Mouse (Mus musculus): Measurements from ENCODE around the gene Plcb1.
"Not testable (repeated sequence)": the region's sequence is repeated elsewhere in the genome, so short reads cannot be mapped to it uniquely, and the experiment has no call there.

Plcb1 gene

GRCm38 (mm10) chr2:135302483-135302882 is 516.6 kb downstream of the Plcb1 start:
- no peak for DNase-seq (ENCODE audit: extremely low spot score, low spot score)

DNA sequence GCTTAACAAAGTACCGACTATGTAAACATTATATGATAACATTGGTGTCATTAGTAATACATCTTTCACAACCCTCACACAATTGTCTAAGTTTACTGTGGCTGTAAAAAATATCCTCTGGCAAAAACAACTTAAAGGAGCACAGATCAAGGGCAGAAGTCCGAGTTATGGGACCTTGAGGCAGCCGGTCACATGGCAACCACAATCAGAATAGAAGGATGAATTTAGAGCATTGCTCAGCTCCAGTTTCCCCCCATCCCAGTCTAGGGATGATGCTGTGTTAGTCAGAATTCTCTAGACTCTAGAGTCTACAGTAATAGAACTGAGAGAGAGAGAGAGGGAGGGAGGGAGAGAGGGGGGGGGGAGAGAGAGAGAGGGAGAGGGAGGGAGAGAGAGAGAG is 519.3 kb downstream of the Plcb1 start:
- DNase-seq (ENCODE audit: extremely low spot score, low spot score), result no peak

DNA sequence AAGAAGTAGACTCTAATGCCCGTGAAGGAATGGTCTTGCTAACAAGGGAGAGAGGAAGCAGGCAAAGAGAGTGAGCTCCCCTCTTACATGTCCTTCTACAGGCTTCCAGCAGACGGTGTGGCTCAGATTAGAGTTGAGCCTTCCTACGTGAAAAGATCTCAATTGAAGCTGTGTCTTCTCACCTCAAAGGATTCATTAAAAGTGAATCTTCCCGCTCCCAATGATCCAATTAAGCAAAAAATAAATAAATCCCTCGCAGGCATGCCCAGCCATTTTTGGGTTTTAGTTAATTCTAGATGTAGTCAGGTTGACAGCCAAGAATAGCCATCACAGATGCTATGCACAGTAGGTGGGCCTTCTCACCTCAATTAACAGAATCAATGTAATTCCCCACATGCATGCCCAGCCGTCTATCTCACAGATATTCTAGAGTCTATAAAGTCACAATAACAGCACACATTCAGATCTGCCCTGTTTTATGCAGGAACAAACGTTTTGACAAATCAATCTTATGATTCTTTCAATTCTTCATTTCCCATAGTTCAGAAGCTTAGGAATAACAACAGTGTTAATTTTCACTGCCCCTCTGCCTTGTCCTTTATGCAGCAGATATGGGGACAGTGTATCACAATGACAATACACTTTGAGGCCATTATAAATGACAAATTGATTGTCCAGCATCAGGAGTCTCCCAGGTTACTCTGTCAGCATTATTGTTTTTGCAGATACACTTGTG is 520.0 kb downstream of the Plcb1 start:
- no peak for DNase-seq (ENCODE audit: extremely low spot score, low spot score)

GRCm38 (mm10) chr2:135306472-135306771 is 520.6 kb downstream of the Plcb1 start:
- DNase-seq (ENCODE audit: extremely low spot score, low spot score), result no peak

DNA sequence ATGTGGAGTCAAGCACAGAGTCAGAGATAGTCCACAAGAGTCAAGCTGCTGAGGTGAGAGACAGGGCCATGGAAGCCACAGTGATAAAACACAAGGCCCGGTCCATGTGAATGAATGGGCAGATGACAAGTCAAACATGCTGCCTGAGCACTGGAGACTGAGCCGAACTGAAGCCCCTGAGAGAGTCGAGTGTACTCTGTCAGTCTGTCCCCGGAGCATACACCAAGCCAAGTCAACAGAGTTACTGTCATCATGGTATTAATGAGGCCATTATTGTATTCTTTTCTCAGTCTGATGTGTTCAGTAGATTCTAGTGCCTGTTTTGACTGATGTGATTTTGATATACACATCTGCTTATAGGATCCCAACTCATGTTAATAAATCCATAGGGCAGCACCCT is 521.9 kb downstream of the Plcb1 start:
- no peak for DNase-seq (ENCODE audit: extremely low spot score, low spot score)

GRCm38 (mm10) chr2:135315980-135316379 is 530.1 kb downstream of the Plcb1 start:
- no peak for DNase-seq (ENCODE audit: extremely low spot score, low spot score)

DNA sequence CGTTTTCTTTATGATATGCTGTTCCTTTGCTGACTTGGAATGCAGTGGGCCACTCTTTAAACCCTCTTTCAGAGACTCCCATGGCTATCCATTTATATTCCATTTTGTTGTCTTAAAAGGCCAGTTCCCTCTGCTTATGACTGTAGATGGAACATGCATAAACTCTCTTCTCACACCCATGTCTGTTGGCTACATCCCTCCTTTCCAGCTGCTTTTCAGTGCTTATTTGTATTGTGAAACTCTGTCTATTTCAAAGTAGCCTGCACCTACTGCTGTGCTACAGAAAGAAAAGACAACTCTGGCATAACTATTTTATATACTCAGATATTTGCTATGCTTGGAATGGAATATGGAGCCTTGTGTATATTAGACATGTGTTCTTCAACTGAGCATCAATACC is 532.3 kb downstream of the Plcb1 start:
- DNase-seq (ENCODE audit: extremely low spot score, low spot score), result no peak

DNA sequence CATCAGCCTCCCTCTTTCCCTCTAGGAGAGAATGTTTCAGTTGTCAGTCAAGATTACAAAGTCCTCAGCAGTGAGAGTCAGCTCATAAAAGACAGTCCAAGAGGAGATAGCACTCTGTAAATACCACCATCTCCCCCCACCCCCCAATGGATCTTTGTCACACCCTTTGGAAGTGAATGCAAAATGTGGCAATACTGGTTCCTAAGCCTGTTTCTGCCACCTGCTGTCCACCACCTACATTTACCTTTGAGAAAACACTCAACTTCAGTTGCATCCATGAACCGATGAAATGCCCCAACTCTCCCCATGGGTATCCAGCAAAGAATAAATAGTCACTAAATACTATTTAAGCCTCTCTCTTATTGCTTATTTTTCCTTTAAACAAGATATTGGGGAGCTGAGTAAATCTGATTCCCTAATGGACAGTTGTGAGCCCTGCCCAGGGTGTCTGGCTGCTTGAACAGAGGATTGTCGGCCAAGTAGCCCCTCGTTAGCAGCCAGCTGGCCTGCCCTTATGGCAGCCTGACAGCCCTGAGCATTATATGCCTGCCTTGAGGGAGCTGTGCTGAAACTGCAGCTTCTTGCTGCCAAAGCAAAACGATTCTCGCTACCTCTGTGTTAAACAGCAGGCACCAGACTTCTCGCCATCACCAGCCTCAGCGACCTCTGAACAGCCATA is 537.5 kb downstream of the Plcb1 start:
- DNase-seq (ENCODE audit: extremely low spot score, low spot score), result no peak

GRCm38 (mm10) chr2:135323955-135324302 is 538.1 kb downstream of the Plcb1 start:
- peak; percentile 74 for DNase-seq (ENCODE audit: extremely low spot score, low spot score)

DNA sequence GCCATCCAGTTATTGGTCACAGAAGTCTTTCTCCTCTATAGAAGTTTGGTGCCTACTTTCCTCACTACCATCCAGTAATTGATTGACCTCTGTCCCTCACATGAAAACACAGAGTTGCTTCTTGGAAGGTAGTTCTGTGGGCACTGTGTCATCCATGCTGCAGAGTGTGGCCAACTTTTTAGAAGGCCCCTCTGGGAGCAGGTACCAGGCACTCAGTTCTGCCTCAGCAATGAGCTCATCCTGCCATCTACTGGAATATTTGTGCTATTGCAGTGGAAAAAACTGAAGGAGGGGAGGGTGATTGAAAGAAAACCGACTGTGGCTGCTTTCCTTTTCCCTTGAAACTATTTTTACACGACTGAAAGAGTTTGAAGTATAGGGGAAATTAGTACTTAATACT is 542.9 kb downstream of the Plcb1 start:
- DNase-seq (ENCODE audit: extremely low spot score, low spot score), result peak; percentile 36

DNA sequence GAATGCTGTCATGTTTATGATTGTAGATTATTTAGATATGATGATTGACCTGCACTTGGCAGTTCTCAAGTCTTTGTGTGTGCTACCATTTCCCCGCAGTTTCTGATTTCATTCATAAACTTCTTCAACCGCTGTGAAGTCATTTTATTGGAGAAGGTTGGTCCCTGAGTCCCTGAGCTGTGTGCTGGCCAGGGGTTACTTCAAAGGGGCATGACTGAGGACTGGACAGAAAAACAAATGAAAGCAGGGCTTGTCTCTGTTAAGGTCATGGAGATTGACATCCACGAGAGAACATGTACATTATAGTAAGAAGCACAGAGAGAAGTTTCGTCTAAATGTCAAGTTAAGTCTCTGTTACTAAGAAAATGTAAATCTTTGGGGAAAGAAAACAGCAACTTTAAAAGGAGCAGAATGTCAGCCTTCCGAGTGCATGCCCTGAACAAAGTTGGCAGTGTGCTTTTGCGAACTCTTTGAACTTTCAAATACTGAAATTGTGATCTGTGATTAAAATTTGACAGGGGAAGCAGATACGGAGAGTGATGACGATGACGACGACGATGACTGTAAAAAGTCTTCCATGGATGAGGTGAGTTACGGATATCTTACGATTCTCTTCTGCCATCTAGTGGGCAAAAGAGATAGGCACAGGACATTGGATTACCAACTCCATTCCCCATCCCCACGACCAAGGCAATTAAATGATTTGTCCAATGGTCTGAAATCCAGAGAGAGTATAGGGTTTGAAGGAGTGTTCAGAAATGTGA is 544.1 kb downstream of the Plcb1 start:
- peak; percentile 31 for DNase-seq (ENCODE audit: extremely low spot score, low spot score)

- DNase-seq (ENCODE audit: extremely low spot score, low spot score), result no peak
These were observed 546.0 kb downstream of the Plcb1 start for GRCm38 (mm10) chr2:135331868-135332267.

- DNase-seq (ENCODE audit: extremely low spot score, low spot score), result no peak
These were observed 570.4 kb downstream of the Plcb1 start for GRCm38 (mm10) chr2:135356311-135356710.

- no peak for DNase-seq (ENCODE audit: extremely low spot score, low spot score)
These were observed 575.9 kb downstream of the Plcb1 start for GRCm38 (mm10) chr2:135361798-135362197.

DNA sequence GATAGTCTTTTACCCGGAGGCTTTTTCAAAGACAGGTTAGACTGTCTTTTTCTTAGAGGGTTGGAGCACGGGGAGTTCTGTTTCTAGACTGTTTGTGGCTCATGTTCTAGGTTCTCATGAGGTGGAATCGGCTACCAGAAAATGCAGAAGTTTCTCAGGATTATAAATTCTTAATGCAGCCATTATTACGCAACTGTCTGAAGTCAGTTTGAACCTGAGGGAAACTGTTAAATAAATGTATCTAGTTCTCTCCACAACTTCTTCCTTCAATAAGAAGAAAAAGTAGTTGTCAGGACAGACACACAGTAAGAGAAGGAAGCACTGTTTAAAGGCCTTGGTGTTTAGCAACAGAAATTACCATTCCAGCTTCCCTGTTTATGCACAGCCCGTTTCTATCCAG is 577.1 kb downstream of the Plcb1 start:
- DNase-seq (ENCODE audit: extremely low spot score, low spot score), result no peak

GRCm38 (mm10) chr2:135370259-135370835 is 584.5 kb downstream of the Plcb1 start:
- DNase-seq (ENCODE audit: extremely low spot score, low spot score), result no peak

GRCm38 (mm10) chr2:135380796-135381195 is 594.9 kb downstream of the Plcb1 start:
- DNase-seq (ENCODE audit: extremely low spot score, low spot score), result not testable (repeated sequence)

GRCm38 (mm10) chr2:135381396-135381795 is 595.5 kb downstream of the Plcb1 start:
- no peak for DNase-seq (ENCODE audit: extremely low spot score, low spot score)

DNA sequence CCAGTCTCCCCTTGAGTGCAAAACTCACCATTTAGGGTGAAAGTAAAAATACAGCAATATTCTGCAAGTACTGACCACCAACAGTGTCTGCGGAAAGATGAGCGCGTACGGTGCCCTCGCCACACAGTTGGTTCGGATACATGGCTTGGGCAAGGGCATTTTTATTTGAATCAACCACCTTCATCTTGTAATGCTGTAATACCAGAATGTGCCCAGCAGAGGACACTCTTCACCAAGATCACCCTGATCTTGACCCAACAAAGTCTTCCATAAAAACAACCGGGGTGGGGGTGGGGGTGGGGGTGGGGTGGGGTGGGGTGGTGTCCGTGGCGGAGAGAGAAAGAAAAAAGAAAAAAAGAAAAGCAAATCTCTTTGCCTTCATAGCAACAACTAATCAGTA is 602.1 kb downstream of the Plcb1 start:
- no peak for DNase-seq (ENCODE audit: extremely low spot score, low spot score)

DNA sequence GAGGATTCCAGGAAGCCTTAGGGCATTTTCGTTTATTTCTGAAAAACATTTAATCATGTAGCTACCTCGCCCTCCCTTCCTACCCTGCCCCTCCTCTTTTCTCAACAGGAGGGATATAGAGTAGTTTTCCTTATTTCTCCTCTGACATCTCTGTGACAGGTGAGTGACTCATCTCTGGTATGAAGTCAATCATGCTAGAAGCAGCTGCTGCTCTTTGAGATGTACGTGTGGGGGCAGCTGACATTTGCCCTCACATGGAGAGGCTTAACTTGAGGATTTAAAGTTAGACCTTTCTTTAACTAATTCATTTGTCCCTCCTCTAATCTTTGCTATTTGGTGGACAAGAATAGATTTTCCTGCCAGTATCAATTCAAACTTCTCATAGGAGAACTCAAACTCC is 608.8 kb downstream of the Plcb1 start:
- DNase-seq (ENCODE audit: extremely low spot score, low spot score), result no peak

- no peak for DNase-seq (ENCODE audit: extremely low spot score, low spot score)
These were observed 610.5 kb downstream of the Plcb1 start for GRCm38 (mm10) chr2:135396375-135396774.

DNA sequence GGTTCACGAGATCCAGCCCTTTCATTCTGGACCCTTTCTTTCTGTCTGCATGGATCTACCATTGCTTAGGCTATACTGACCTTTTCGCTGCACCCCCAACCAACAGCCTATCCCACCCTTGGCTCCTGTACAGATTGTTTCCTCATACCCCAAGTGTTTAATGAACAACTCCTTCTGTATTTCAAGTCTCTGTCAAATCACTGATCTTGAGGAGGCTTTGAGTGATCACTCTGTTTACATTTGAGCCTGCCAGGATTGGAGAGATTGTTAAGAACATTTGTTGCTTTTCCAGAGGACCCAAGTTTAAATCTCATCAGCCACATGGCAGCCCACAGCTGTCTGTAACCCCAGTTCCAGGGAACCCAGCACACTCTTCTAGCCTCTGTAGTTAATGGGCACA is 612.1 kb downstream of the Plcb1 start:
- no peak for DNase-seq (ENCODE audit: extremely low spot score, low spot score)

Data from neural tube, embryonic 10.5 days (tissue).